Mouse (Mus musculus): ENCODE measurements around the gene Cbr1.

DNA sequence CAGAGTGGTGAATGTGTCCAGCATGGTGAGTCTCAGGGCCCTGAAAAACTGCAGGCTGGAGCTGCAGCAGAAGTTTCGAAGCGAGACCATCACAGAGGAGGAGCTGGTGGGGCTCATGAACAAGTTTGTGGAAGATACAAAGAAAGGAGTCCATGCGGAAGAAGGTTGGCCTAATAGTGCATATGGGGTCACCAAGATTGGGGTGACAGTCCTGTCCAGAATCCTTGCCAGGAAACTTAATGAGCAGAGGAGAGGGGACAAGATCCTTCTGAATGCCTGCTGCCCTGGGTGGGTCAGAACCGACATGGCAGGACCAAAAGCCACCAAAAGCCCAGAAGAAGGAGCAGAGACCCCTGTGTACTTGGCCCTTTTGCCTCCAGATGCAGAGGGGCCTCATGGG is 4.1 kb downstream of the Cbr1 start:
- TF ChIP-seq MYOG (IDR thresholded peaks at IDR 0.05; ENCODE audit: control insufficient read depth, extremely low read depth, insufficient read length), result no peak
- TF ChIP-seq CTCF (IDR thresholded peaks at IDR 0.05; ENCODE audit: control insufficient read depth, insufficient read depth, insufficient read length), result no peak
- no peak for TF ChIP-seq USF1 (IDR thresholded peaks at IDR 0.05; ENCODE audit: low read depth)

Data from C2C12 (cell line).